Mouse (Mus musculus) T-helper 2 cell (primary cell): ENCODE measurements around the gene Gm14819.
"Not testable (repeated sequence)": the region's sequence is repeated elsewhere in the genome, so short reads cannot be mapped to it uniquely, and the experiment has no call there.

Experiments used
- in situ Hi-C: fragments of 300-600 bp; cut with MboI, MseI; formaldehyde crosslinking; loops from one replicate; pipeline ENCODE4 v1.15.1; 2025; ENCODE audit warnings: high pct_unique_total_duplicates

The Gm14819 gene

DNA sequence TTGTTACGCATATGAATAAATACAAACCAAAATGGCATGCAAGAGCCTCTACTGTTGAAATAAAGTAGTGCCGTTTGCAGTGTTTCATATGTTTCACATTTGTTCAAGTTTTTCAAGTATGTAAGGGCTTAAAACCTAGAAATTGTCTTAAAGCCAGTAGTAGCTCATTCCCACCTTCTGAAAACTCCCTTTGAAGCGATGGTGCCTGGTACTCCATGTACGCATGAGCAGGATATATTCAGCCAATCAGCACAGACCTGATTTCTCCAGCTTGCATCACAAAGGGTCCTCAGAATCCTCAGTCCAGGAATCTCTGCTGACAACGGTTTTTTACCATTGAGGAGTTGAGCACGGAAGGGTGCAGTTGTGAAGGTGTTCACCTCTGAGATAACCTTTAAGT, at the start of gene Gm14819:
Gm14819 (plus strand) TSS at position 301 of the 400 bp plus-strand sequence.
- in situ Hi-C loops: not testable (repeated sequence)
